Mouse (Mus musculus) retina, postnatal 1 day (tissue): ENCODE results near the gene Oxsr1.
A peak's percentile ranks its signal among the peaks of the same experiment; 100 is the strongest.

ENCODE experiments used
- DNase-seq: peaks from one replicate; pipeline ENCODE4 v3.0.0-alpha.2; 2012

Oxsr1 gene

GRCm38 (mm10) chr9:119212996-119213395 lies 109.2 kb downstream of the Oxsr1 start:
- DNase-seq: no peak

GRCm38 (mm10) chr9:119208998-119209397 lies 113.2 kb downstream of the Oxsr1 start, which contains the start of gene Slc22a13:
Gene Slc22a13 (minus strand): TSS chr9:119209098.
- no peak for DNase-seq

GRCm38 (mm10) chr9:119207113-119207512 lies 115.1 kb downstream of the Oxsr1 start:
- DNase-seq: no peak

GRCm38 (mm10) chr9:119206666-119207065 lies 115.6 kb downstream of the Oxsr1 start:
- no peak for DNase-seq

- DNase-seq: no peak
Observed at GRCm38 (mm10) chr9:119205756-119206155, 116.5 kb downstream of the Oxsr1 start.

GRCm38 (mm10) chr9:119203617-119204016 lies 118.6 kb downstream of the Oxsr1 start:
- DNase-seq: no peak

GRCm38 (mm10) chr9:119201653-119202052 lies 120.6 kb downstream of the Oxsr1 start:
- no peak for DNase-seq

GRCm38 (mm10) chr9:119199151-119199861 lies 122.9 kb downstream of the Oxsr1 start:
- DNase-seq: peak; percentile 34

GRCm38 (mm10) chr9:119192202-119192990 lies 129.8 kb downstream of the Oxsr1 start:
- DNase-seq: peak; percentile 29
